Mouse (Mus musculus): Measurements from ENCODE around the gene Pik3ip1. TPM values are rescaled to one million over a fixed set of nuclear protein-coding genes. Genes with fewer than 3 reads are reported as not detected.

Gene Pik3ip1
- polyA plus RNA-seq, 1 experiment from 2014 or later, result 10.6 TPM

- no peak for ATAC-seq (replicated peaks; ENCODE audit: insufficient number of reproducible peaks, low FRiP score, low TSS enrichment, low read depth)
- Histone ChIP-seq H3K27ac (replicated peaks; ENCODE audit: low read depth, low read length) (no peak overlapping the region), H3K4me1 (ENCODE audit: control insufficient read depth, insufficient read depth, low read length) (peaks cover 8% of the 10 kb centered on the region)
Measured at GRCm38 (mm10) chr11:3334711-3335316, 4.6 kb downstream of the Pik3ip1 start.

GRCm38 (mm10) chr11:3335651-3336216, 5.5 kb downstream of the Pik3ip1 start:
- no peak for ATAC-seq (replicated peaks; ENCODE audit: insufficient number of reproducible peaks, low FRiP score, low TSS enrichment, low read depth)
- Histone ChIP-seq H3K9me3 (replicated peaks; ENCODE audit: control insufficient read depth, low read length) (no peaks in the 10 kb centered on the region), H3K36me3 (replicated peaks; ENCODE audit: control insufficient read depth, insufficient read depth, low read depth, low read length) (no peaks in the 10 kb centered on the region), H3K4me1 (ENCODE audit: control insufficient read depth, insufficient read depth, low read length) (peaks cover 8% of the 10 kb centered on the region), H3K4me3 (ENCODE audit: low read depth, low read length) (no peak overlapping the region), H3K4me2 (ENCODE audit: low read depth, low read length) (no peak overlapping the region), H3K27me3 (ENCODE audit: control insufficient read depth, insufficient read depth, low read length) (no peaks in the 10 kb centered on the region), H3K27ac (replicated peaks; ENCODE audit: low read depth, low read length) (no peak overlapping the region), H3K9ac (replicated peaks; ENCODE audit: low read length) (no peak overlapping the region)
- WGBS, result 40% methylated on average over 11 of the region's 11 CpGs
- no peak for DNase-seq (ENCODE audit: low spot score)

More at GRCm38 (mm10) chr11:3334711-3335316, 4.6 kb downstream of the Pik3ip1 start:
- H3K4me3 ChIP-seq (ENCODE audit: low read depth, low read length), result no peak overlapping the region
- no peak overlapping the region for H3K4me2 ChIP-seq (ENCODE audit: low read depth, low read length)
- H3K9me3 ChIP-seq (replicated peaks; ENCODE audit: control insufficient read depth, low read length), result no peaks in the 10 kb centered on the region
- no peaks in the 10 kb centered on the region for H3K27me3 ChIP-seq (ENCODE audit: control insufficient read depth, insufficient read depth, low read length)
- H3K36me3 ChIP-seq (replicated peaks; ENCODE audit: control insufficient read depth, insufficient read depth, low read depth, low read length), result no peaks in the 10 kb centered on the region
- H3K9ac ChIP-seq (replicated peaks; ENCODE audit: low read length), result no peak overlapping the region
- WGBS, result 34% methylated on average over 9 of the region's 9 CpGs
- DNase-seq (ENCODE audit: low spot score), result peak; percentile 34

- peaks cover 8% of the 10 kb centered on the region for H3K4me1 ChIP-seq (ENCODE audit: control insufficient read depth, insufficient read depth, low read length)
Measured at GRCm38 (mm10) chr11:3336602-3337001, 6.4 kb downstream of the Pik3ip1 start.

GRCm38 (mm10) chr11:3337173-3337955, 7.2 kb downstream of the Pik3ip1 start:
- Histone ChIP-seq H3K9ac (replicated peaks; ENCODE audit: low read length) (peak overlapping the region; percentile 18), H3K9me3 (replicated peaks; ENCODE audit: control insufficient read depth, low read length) (no peaks in the 10 kb centered on the region), H3K27me3 (ENCODE audit: control insufficient read depth, insufficient read depth, low read length) (no peaks in the 10 kb centered on the region), H3K4me2 (ENCODE audit: low read depth, low read length) (no peak overlapping the region), H3K27ac (replicated peaks; ENCODE audit: low read depth, low read length) (peak overlapping the region; percentile 56), H3K36me3 (replicated peaks; ENCODE audit: control insufficient read depth, insufficient read depth, low read depth, low read length) (no peaks in the 10 kb centered on the region), H3K4me3 (ENCODE audit: low read depth, low read length) (no peak overlapping the region), H3K4me1 (ENCODE audit: control insufficient read depth, insufficient read depth, low read length) (peaks cover 7% of the 10 kb centered on the region)
- WGBS, result 10% methylated on average over 12 of the region's 12 CpGs
- DNase-seq (ENCODE audit: low spot score) (peak; percentile 50), ATAC-seq (replicated peaks; ENCODE audit: insufficient number of reproducible peaks, low FRiP score, low TSS enrichment, low read depth) (peak; percentile 78)

More at GRCm38 (mm10) chr11:3336602-3337001, 6.4 kb downstream of the Pik3ip1 start:
- Histone ChIP-seq H3K36me3 (replicated peaks; ENCODE audit: control insufficient read depth, insufficient read depth, low read depth, low read length) (no peaks in the 10 kb centered on the region), H3K9me3 (replicated peaks; ENCODE audit: control insufficient read depth, low read length) (no peaks in the 10 kb centered on the region), H3K27me3 (ENCODE audit: control insufficient read depth, insufficient read depth, low read length) (no peaks in the 10 kb centered on the region), H3K27ac (replicated peaks; ENCODE audit: low read depth, low read length) (no peak overlapping the region), H3K9ac (replicated peaks; ENCODE audit: low read length) (no peak overlapping the region), H3K4me2 (ENCODE audit: low read depth, low read length) (no peak overlapping the region), H3K4me3 (ENCODE audit: low read depth, low read length) (no peak overlapping the region)
- DNase-seq (ENCODE audit: low spot score), result no peak
- 77% methylated on average over 3 of the region's 3 CpGs for WGBS
- no peak for ATAC-seq (replicated peaks; ENCODE audit: insufficient number of reproducible peaks, low FRiP score, low TSS enrichment, low read depth)

- Histone ChIP-seq H3K9ac (replicated peaks; ENCODE audit: low read length) (no peak overlapping the region), H3K4me1 (ENCODE audit: control insufficient read depth, insufficient read depth, low read length) (peaks cover 6% of the 10 kb centered on the region; the same call in 1 of the 2 replicates), H3K27me3 (ENCODE audit: control insufficient read depth, insufficient read depth, low read length) (no peaks in the 10 kb centered on the region), H3K9me3 (replicated peaks; ENCODE audit: control insufficient read depth, low read length) (no peaks in the 10 kb centered on the region), H3K4me3 (ENCODE audit: low read depth, low read length) (no peak overlapping the region), H3K27ac (replicated peaks; ENCODE audit: low read depth, low read length) (0 out of 2 replicates have a peak overlapping the region, but pooled peaks have one; percentile 56), H3K36me3 (replicated peaks; ENCODE audit: control insufficient read depth, insufficient read depth, low read depth, low read length) (no peaks in the 10 kb centered on the region), H3K4me2 (ENCODE audit: low read depth, low read length) (no peak overlapping the region)
- 57% methylated on average over 5 of the region's 5 CpGs for WGBS
- ATAC-seq (replicated peaks; ENCODE audit: insufficient number of reproducible peaks, low FRiP score, low TSS enrichment, low read depth), result peak; percentile 12
- no peak for DNase-seq (ENCODE audit: low spot score)
Measured at GRCm38 (mm10) chr11:3337961-3338360, 7.8 kb downstream of the Pik3ip1 start.

GRCm38 (mm10) chr11:3341476-3341875, 11.3 kb downstream of the Pik3ip1 start:
- Histone ChIP-seq H3K9me3 (replicated peaks; ENCODE audit: control insufficient read depth, low read length) (no peaks in the 10 kb centered on the region), H3K9ac (replicated peaks; ENCODE audit: low read length) (no peak overlapping the region), H3K36me3 (replicated peaks; ENCODE audit: control insufficient read depth, insufficient read depth, low read depth, low read length) (no peaks in the 10 kb centered on the region), H3K4me1 (ENCODE audit: control insufficient read depth, insufficient read depth, low read length) (peaks cover 6% of the 10 kb centered on the region; the same call in 1 of the 2 replicates), H3K27ac (replicated peaks; ENCODE audit: low read depth, low read length) (no peak overlapping the region), H3K27me3 (ENCODE audit: control insufficient read depth, insufficient read depth, low read length) (no peaks in the 10 kb centered on the region), H3K4me3 (ENCODE audit: low read depth, low read length) (no peak overlapping the region), H3K4me2 (ENCODE audit: low read depth, low read length) (no peak overlapping the region)
- DNase-seq (ENCODE audit: low spot score), result no peak
- no peak for ATAC-seq (replicated peaks; ENCODE audit: insufficient number of reproducible peaks, low FRiP score, low TSS enrichment, low read depth)
- 82% methylated on average over 5 of the region's 5 CpGs for WGBS

GRCm38 (mm10) chr11:3344916-3345315, 14.7 kb downstream of the Pik3ip1 start:
- DNase-seq (ENCODE audit: low spot score) (no peak), ATAC-seq (replicated peaks; ENCODE audit: insufficient number of reproducible peaks, low FRiP score, low TSS enrichment, low read depth) (no peak)
- Histone ChIP-seq H3K27ac (replicated peaks; ENCODE audit: low read depth, low read length) (no peak overlapping the region), H3K4me2 (ENCODE audit: low read depth, low read length) (no peak overlapping the region), H3K9me3 (replicated peaks; ENCODE audit: control insufficient read depth, low read length) (no peaks in the 10 kb centered on the region), H3K27me3 (ENCODE audit: control insufficient read depth, insufficient read depth, low read length) (no peaks in the 10 kb centered on the region), H3K9ac (replicated peaks; ENCODE audit: low read length) (no peak overlapping the region), H3K4me3 (ENCODE audit: low read depth, low read length) (no peak overlapping the region), H3K4me1 (ENCODE audit: control insufficient read depth, insufficient read depth, low read length) (peaks cover 2% of the 10 kb centered on the region; the same call in 1 of the 2 replicates), H3K36me3 (replicated peaks; ENCODE audit: control insufficient read depth, insufficient read depth, low read depth, low read length) (no peaks in the 10 kb centered on the region)
- 82% methylated on average over 3 of the region's 3 CpGs for whole genome bisulfite sequencing

GRCm38 (mm10) chr11:3346351-3346750, 16.1 kb downstream of the Pik3ip1 start:
- no peak for ATAC-seq (replicated peaks; ENCODE audit: insufficient number of reproducible peaks, low FRiP score, low TSS enrichment, low read depth)
- Histone ChIP-seq H3K27ac (replicated peaks; ENCODE audit: low read depth, low read length) (no peak overlapping the region), H3K4me1 (ENCODE audit: control insufficient read depth, insufficient read depth, low read length) (peaks cover 2% of the 10 kb centered on the region; the same call in 1 of the 2 replicates), H3K9ac (replicated peaks; ENCODE audit: low read length) (no peak overlapping the region), H3K27me3 (ENCODE audit: control insufficient read depth, insufficient read depth, low read length) (no peaks in the 10 kb centered on the region), H3K4me2 (ENCODE audit: low read depth, low read length) (no peak overlapping the region), H3K9me3 (replicated peaks; ENCODE audit: control insufficient read depth, low read length) (no peaks in the 10 kb centered on the region), H3K36me3 (replicated peaks; ENCODE audit: control insufficient read depth, insufficient read depth, low read depth, low read length) (no peaks in the 10 kb centered on the region), H3K4me3 (ENCODE audit: low read depth, low read length) (no peak overlapping the region)
- 85% methylated on average over 7 of the region's 7 CpGs for WGBS
- DNase-seq (ENCODE audit: low spot score), result no peak
